Mouse (Mus musculus) ovary, adult 18-20 months (tissue): ENCODE data around the gene Metrnl.

Experiments
- DNase-seq: peaks from one replicate; pipeline ENCODE4 v3.0.0; 2022; ENCODE audit warnings: low spot score, mixed read lengths

Metrnl gene

GRCm38 (mm10) chr11:121685491-121686001 lies 15.8 kb upstream of the Metrnl start:
- no peak for DNase-seq

- DNase-seq: no peak
Measured at GRCm38 (mm10) chr11:121686091-121686490, 15.3 kb upstream of the Metrnl start.

GRCm38 (mm10) chr11:121686674-121687073 lies 14.7 kb upstream of the Metrnl start:
- no peak for DNase-seq

- DNase-seq: no peak
Measured at GRCm38 (mm10) chr11:121688024-121688423, 13.3 kb upstream of the Metrnl start.

- no peak for DNase-seq
Measured at GRCm38 (mm10) chr11:121695304-121696064, 5.9 kb upstream of the Metrnl start.

GRCm38 (mm10) chr11:121697271-121697670 lies 4.1 kb upstream of the Metrnl start:
- DNase-seq: no peak

- DNase-seq: no peak
Measured at GRCm38 (mm10) chr11:121698381-121698955, 2.9 kb upstream of the Metrnl start.

GRCm38 (mm10) chr11:121702111-121702894 lies 959 bp downstream of the Metrnl start:
- peak; percentile 91 for DNase-seq

GRCm38 (mm10) chr11:121702895-121703618 lies 1.7 kb downstream of the Metrnl start:
- peak; percentile 30 for DNase-seq

- no peak for DNase-seq
Measured at GRCm38 (mm10) chr11:121703619-121704215, 2.4 kb downstream of the Metrnl start.

GRCm38 (mm10) chr11:121706521-121707005 lies 5.2 kb downstream of the Metrnl start:
- no peak for DNase-seq

GRCm38 (mm10) chr11:121709278-121709677 lies 7.9 kb downstream of the Metrnl start:
- DNase-seq: no peak

GRCm38 (mm10) chr11:121710245-121710644 lies 8.9 kb downstream of the Metrnl start:
- no peak for DNase-seq

GRCm38 (mm10) chr11:121712987-121713386 lies 11.6 kb downstream of the Metrnl start:
- DNase-seq: no peak

- no peak for DNase-seq
Measured at GRCm38 (mm10) chr11:121713569-121713968, 12.2 kb downstream of the Metrnl start.

GRCm38 (mm10) chr11:121714745-121715485 lies 13.6 kb downstream of the Metrnl start:
- no peak for DNase-seq

- no peak for DNase-seq
Measured at GRCm38 (mm10) chr11:121717724-121718123, 16.4 kb downstream of the Metrnl start.

GRCm38 (mm10) chr11:121720752-121721151 lies 19.4 kb downstream of the Metrnl start:
- DNase-seq: no peak

- DNase-seq: no peak
Measured at GRCm38 (mm10) chr11:121722434-121722833, 21.1 kb downstream of the Metrnl start.

GRCm38 (mm10) chr11:121726625-121727024 lies 25.3 kb downstream of the Metrnl start:
- no peak for DNase-seq

GRCm38 (mm10) chr11:121734184-121734583 lies 32.8 kb downstream of the Metrnl start:
- DNase-seq: no peak
